13 mouse cellular contexts compared by ENCODE assay signal in the genomic region with DNA sequence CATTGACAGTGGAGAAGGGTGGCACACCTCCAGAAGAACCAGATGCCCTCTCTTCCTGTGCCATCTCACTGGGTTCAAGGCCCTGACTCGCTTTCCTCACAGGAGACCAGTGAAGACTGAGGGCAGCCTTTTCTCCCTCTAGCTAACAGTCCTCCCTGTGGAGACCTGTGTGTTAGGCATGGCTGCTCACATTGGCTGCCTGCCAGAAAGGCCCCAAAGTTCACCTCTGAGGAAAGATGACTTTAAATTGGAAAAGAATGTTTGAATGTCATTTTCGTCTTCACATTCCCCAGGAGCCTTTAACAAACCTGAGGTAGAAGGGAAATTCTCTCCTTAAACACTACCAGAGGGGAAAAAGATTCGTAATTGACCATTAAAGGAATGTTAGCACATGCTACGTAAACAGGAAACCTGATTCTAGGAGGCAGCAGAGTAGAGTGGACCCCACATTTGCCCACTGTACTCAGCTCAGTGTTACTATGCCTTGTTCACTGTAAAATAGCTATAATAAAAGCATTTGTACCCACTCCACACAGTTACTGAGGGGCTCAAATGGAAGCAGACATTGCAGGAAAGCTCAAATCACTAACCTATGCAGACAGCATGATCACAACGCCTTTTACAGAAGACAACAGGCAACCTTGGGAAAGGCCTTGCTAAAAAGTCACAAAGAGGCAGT.
A peak's percentile ranks its signal among the peaks of the same experiment; 100 is the strongest.
DNase-seq lines count a peak whose midpoint lies in the region; ATAC-seq lines count a peak whose summit lies in the region.
"Had no signal": no experiment of that assay in that cellular context is flagged by ENCODE, and none has a peak within 500 bp of the region (broad histone marks: within the 10 kb centered on the region; RNA-seq: fewer than 3 reads in every experiment).

No protein-coding gene starts in this region.

- H3K36me3 ChIP-seq in hindbrain, embryonic 12.5 days: no peaks in the 10 kb centered on the region
- no peaks in the 10 kb centered on the region for H3K36me3 ChIP-seq in hindbrain, embryonic 16.5 days (ENCODE audit: control insufficient read depth, insufficient read depth, low read length)
- H3K36me3 ChIP-seq in limb, embryonic 10.5 days: no peaks in the 10 kb centered on the region
- H3K36me3 ChIP-seq in forebrain, embryonic 16.5 days (ENCODE audit: control insufficient read depth, insufficient read depth): no peaks in the 10 kb centered on the region
- H3K36me3 ChIP-seq: heart, embryonic 13.5 days; lung, embryonic 15.5 days had no signal

- peak; percentile 19 for DNase-seq in embryo, embryonic 11.5 days (ENCODE audit: low read depth, low spot score)
- DNase-seq in kidney, adult 18-20 months: peak; percentile 12
- peak; percentile 33 for DNase-seq in limb, embryonic 10.5 days (ENCODE audit: low spot score)
- DNase-seq in MN1 (ENCODE audit: low spot score): no peak
- DNase-seq: adrenal gland, postnatal 14 days; cerebellum, adult 18-20 months; thymus, adult 18-20 months had no signal

- no peaks in the 10 kb centered on the region for H3K27me3 ChIP-seq in hindbrain, embryonic 12.5 days
- no peaks in the 10 kb centered on the region for H3K27me3 ChIP-seq in hindbrain, embryonic 16.5 days (replicated peaks; ENCODE audit: control insufficient read depth, insufficient read depth, low read length)
- H3K27me3 ChIP-seq in limb, embryonic 10.5 days (ENCODE audit: low read depth, poor library complexity, severe bottlenecking): no peaks in the 10 kb centered on the region
- H3K27me3 ChIP-seq in forebrain, embryonic 16.5 days (replicated peaks; ENCODE audit: control insufficient read depth, insufficient read depth, low read length): no peaks in the 10 kb centered on the region
- H3K27me3 ChIP-seq: heart, embryonic 13.5 days; lung, embryonic 15.5 days; Patski had no signal

- 60% methylated on average over 5 of the region's 5 CpGs for WGBS in hindbrain, embryonic 12.5 days
- 57% methylated on average over 5 of the region's 5 CpGs for WGBS in hindbrain, embryonic 16.5 days
- 68% methylated on average over 5 of the region's 5 CpGs for WGBS in limb, embryonic 10.5 days
- WGBS in forebrain, embryonic 16.5 days: 78% methylated on average over 5 of the region's 5 CpGs

- H3K4me1 ChIP-seq in hindbrain, embryonic 12.5 days: no peaks in the 10 kb centered on the region
- H3K4me1 ChIP-seq in hindbrain, embryonic 16.5 days (ENCODE audit: control insufficient read depth, insufficient read depth, low read depth, low read length): no peaks in the 10 kb centered on the region
- H3K4me1 ChIP-seq in limb, embryonic 10.5 days: peaks cover 7% of the 10 kb centered on the region; the same call in 1 of the 2 replicates
- H3K4me1 ChIP-seq in forebrain, embryonic 16.5 days (replicated peaks; ENCODE audit: control insufficient read depth, insufficient read depth, low read length): no peaks in the 10 kb centered on the region
- H3K4me1 ChIP-seq: heart, embryonic 13.5 days had no signal

- H3K27ac ChIP-seq in hindbrain, embryonic 12.5 days: no peak overlapping the region
- H3K27ac ChIP-seq in hindbrain, embryonic 16.5 days (ENCODE audit: low read depth, low read length): no peak overlapping the region
- 0 out of 2 replicates have a peak overlapping the region, but pooled peaks have one; percentile 4 for H3K27ac ChIP-seq in limb, embryonic 10.5 days
- no peak overlapping the region for H3K27ac ChIP-seq in forebrain, embryonic 16.5 days (ENCODE audit: low read length)
- H3K27ac ChIP-seq: heart, embryonic 13.5 days; lung, embryonic 15.5 days had no signal

- H3K4me2 ChIP-seq in hindbrain, embryonic 12.5 days (replicated peaks): no peak overlapping the region
- H3K4me2 ChIP-seq in hindbrain, embryonic 16.5 days (ENCODE audit: low read length): no peak overlapping the region
- no peak overlapping the region for H3K4me2 ChIP-seq in forebrain, embryonic 16.5 days (ENCODE audit: low read length)
- H3K4me2 ChIP-seq: heart, embryonic 13.5 days; lung, embryonic 15.5 days had no signal

- H3K9ac ChIP-seq in hindbrain, embryonic 12.5 days: no peak overlapping the region
- no peak overlapping the region for H3K9ac ChIP-seq in hindbrain, embryonic 16.5 days (ENCODE audit: low read depth, low read length)
- no peak overlapping the region for H3K9ac ChIP-seq in forebrain, embryonic 16.5 days (replicated peaks; ENCODE audit: low read depth, low read length)
- H3K9ac ChIP-seq: heart, embryonic 13.5 days; lung, embryonic 15.5 days had no signal

- no peaks in the 10 kb centered on the region for H3K9me3 ChIP-seq in hindbrain, embryonic 12.5 days (replicated peaks)
- no peaks in the 10 kb centered on the region for H3K9me3 ChIP-seq in hindbrain, embryonic 16.5 days (ENCODE audit: control insufficient read depth, low read length)
- no peaks in the 10 kb centered on the region for H3K9me3 ChIP-seq in limb, embryonic 10.5 days (replicated peaks)
- no peaks in the 10 kb centered on the region for H3K9me3 ChIP-seq in forebrain, embryonic 16.5 days (ENCODE audit: control insufficient read depth, low read length)
- H3K9me3 ChIP-seq: heart, embryonic 13.5 days; lung, embryonic 15.5 days had no signal

- H3K4me3 ChIP-seq in hindbrain, embryonic 12.5 days: no peak overlapping the region
- H3K4me3 ChIP-seq in hindbrain, embryonic 16.5 days (ENCODE audit: low read length): no peak overlapping the region
- no peak overlapping the region for H3K4me3 ChIP-seq in limb, embryonic 10.5 days
- no peak overlapping the region for H3K4me3 ChIP-seq in forebrain, embryonic 16.5 days (replicated peaks; ENCODE audit: low read length)
- H3K4me3 ChIP-seq: heart, embryonic 13.5 days; lung, embryonic 15.5 days had no signal

- ATAC-seq in hindbrain, embryonic 12.5 days (ENCODE audit: low FRiP score): 0 out of 2 replicates have a peak, but pooled peaks have one; percentile 29
- no peak for ATAC-seq in hindbrain, embryonic 16.5 days
- ATAC-seq in forebrain, embryonic 16.5 days: no peak
- ATAC-seq: Patski had no signal
